Mouse (Mus musculus): ENCODE results near the gene Josd2.

Gene Josd2

DNA sequence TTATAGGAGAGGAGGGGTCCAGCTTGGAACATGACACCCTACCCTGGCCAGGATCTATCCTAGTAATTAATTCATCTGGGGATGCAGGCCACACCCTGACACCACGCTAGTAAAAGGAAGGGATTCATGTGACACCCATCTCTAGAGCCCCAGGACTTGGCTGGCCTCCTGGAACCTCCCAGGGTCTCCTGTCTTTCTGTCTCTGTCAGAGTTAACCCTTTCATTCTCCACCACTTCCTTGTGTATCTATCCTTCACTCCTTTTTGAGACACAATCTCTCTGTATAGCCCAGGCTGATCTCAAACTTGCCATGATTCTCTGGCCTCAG, 4.7 kb downstream of the Josd2 start:
- no peak for DNase-seq (ENCODE audit: low spot score in 2 of 2)

DNA sequence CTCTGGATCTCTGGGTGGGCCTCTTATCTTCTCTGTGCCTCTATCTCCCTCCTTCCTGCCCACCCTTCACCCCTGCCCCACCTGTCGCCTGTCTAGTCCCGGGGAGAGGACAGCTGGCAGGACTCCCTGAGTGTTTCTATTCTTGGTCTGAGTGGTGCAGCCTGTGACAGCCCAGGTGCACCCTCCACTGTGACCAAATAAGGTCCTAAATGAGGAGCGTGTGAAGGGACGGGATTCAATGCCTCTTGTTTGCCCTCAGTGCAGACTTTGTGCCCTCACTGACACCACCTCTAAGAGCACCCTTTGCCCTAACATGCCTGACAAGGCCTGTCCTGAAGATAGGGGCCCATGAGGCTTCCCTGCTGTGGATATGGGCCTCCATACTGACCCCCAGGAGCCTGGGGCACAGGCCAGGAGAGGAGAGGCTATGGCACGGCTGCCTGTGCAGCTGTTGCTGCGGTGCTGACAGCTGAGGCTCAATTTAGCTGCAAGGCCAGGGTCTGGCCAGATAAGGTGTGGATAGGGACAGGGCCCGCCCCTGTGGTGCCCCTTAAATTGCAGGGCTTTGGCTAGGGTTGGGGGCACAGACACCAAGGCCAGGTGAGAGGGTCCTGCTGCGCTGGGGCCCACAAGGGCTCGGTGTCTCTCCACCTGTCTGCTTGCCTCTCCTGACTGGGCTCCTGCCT, 5.3 kb downstream of the Josd2 start:
- DNase-seq (ENCODE audit: low spot score in 2 of 2): no peak

DNA sequence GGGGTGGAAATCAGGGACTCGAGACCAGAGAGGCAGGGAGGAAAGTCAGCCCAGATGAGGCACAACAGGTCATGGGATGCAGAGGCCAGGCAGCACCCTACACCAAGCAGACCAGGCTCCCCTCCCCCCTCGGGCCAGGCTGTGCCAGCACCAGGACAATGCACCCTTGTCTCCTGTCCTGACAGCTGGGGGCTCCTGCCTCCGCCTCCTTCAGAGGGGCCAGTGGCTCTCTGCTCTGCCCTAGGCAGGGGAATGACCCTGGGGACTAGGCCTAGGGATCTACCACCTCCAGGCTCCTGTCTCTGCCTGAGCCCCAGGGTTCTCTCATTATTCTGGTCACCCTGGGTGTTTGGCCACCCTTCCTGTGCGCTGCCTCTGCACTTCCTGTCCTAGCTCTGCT, 6.6 kb downstream of the Josd2 start:
- peak in 1 of 2 experiments; percentile 35 for DNase-seq (ENCODE audit: low spot score in 2 of 2)

DNA sequence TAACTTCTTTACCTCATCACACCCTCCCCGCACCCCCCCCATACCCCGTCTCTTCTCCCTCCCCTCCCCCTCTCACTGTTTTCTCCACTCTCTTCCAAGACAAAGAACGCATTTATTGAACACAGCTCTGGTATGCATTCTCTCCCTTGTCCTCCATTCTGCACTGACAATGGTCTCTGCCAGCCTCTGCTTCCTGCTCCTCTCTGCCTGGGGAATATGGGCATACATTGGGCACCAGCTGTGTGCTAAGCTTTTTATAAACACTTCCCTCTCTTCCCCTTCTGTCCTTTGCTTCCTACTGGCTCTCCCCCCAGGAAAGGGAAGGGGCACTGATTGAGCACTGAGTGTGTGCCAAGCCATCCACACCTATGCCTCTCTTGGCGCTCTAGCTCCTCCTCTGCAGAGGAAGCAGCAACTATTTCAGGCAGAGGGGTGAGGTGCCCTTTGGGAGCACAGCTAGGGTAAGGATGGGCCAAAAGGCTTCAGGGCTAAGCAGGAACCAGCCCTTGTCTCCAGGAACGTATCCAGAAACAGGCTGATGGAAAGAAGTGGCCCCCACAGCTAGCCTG, 7.3 kb downstream of the Josd2 start:
- peak in 1 of 2 experiments; percentile 2 for DNase-seq (ENCODE audit: low spot score in 2 of 2)

DNA sequence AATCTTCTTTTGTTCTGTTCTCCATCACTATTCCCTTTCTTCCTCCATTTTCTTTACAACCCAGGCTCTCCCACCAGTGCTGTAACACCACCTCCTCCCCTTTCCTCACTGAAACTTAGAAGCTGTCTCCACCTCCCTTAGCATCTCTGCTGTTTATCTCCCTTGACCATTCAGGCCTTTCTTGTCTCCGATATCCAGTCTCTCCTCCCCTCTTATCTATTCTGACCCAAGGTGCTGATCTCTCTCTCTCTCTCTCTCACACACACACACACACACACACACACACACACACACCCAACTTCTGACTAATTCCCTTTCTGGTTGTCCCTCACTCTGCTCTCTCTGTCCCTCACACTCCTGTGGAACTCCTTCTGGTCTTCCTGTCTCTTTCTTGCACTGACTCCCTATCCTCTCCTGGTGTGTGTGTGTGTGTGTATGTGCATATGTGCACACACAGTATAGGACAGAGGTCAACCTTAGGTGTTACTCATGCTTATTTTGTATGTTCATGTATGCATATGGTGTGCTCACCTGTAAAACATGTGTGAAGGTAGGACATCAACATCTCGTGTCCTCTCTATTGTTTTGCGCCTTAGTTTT, 15.2 kb downstream of the Josd2 start:
- DNase-seq (ENCODE audit: low spot score in 2 of 2): no peak

DNA sequence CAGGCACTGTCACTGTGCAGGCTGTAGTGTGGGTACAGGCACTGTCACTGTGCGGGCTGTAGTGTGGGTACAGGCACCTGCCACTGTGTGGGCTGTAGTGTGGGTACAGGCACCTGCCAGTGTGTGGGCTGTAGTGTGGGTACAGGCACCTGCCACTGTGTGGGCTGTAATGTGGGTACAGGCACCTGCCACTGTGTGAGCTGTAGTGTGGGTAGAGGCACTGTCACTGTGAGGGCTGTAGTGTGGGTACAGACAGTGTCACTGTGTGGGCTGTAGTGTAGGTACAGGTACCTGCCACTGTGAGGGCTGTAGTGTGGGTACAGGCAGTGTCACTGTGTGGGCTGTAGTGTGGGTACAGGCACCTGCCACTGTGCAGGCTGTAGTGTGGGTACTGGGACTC, 16.3 kb downstream of the Josd2 start:
- DNase-seq (ENCODE audit: low spot score in 2 of 2): peak in 1 of 2 experiments; percentile 2

DNA sequence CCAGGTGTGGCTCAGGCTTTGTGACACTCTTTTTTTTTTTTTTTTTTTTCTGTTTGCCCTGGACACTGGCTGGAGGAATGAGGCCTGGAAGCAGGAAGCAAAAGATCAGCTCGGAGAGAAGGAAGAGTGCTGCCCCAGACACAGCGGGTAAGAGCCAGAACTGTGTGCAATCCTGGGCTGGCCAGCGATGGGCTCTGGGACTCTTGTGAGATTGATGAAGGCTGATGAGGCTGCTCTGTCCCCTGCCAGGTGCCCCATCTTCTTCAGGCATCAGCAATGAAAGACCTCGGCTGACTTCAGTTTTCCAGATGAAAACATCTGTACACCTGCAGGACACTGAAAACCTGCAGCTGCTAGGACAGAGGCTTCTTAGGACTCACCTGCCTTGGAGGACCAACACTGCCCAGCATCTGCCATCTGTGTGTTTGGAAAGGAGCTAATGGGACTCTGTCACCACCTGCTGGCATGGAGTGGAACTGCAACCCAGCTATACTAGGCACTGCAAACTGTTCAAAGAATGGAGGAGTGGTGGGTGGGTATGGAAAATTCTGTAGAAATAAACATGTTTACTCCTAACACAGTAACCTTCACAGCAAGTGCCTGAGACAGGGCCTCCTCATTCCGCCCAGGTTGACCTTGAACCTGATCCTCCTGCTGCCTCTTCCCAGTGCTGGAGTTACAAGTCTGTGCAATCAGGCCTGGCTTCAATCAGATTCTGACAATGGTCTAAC, 17.2 kb downstream of the Josd2 start:
- DNase-seq (ENCODE audit: low spot score in 2 of 2): peak; percentile 77 to 82

DNA sequence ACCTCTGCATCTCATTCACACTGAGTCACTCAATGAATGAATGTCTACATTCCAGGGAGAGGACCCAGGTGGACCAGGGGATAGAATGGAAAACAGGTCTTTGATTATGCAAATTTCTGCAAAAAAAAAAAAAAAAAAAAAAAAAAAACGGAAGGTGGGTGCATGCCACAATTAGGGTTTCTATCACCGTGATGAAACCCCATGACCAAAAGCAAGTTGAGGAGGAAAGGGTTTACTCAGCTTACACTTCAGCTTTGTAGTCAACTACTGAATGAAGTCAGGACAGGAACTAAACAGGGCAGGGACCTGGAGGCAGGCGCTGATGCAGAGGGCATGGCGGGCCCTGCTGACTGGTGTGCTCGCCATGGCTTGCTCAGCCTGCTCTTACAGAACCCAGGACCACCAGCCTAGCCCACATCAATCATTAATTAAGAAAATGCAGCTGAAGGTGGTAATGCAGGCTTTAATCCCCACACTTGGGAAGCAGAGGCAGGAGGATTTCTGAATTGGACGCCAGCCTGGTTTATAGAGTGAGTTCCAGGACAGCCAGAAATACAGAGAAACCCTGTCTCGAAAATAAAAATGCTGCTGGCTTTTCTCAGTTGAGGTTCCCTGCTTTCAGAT, 17.9 kb downstream of the Josd2 start:
- DNase-seq (ENCODE audit: low spot score in 2 of 2): no peak

DNA sequence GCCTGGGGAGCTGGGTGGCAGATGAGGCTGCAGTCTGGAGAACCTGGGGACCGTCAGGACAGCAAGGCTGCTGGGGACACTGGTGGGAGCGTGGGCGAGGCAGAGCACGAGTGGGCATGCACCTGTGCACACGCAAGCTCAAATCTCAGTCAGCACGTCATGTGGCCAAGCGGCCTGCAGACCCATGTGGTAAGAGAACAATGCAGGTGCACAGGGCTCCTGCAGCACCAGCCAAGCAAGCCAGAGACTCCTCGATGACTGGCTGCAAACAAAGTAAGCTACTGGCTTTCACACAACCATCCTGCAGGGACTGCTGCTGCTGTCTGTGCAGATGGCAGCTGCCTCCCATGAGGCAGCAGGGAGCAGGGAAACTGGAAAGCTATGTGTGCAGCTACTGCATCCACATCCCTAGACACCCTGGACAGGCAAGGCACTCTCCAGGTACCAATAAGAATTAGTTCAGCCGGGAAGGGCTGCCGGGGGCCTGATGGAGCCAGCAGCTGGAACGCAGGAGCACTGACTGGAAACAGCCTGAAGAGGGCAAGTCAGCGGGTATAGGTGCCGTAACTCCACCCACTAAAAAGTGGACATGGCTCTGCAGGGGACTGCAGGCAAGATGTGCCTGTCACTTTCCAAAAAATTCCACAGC, 19.3 kb downstream of the Josd2 start:
- no peak for DNase-seq (ENCODE audit: low spot score in 2 of 2)

DNA sequence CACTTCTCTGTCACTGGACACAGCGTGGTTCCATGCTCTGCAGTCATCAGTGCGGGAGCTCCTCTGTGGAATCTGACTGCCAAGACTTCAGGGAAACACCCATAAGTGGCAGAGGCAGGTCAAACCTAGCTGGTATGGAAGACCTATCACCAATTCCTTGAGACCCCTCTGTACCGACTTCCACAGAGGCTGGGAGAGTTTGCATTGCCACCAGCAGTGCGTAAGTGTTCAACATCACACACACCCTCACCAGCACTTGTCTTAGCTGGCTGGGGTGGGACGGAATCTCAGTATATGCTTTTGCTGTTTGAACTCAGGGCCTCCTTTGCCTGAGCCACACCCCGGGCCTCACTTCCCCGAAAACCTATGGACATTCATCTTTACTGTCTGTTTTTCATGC, 20.2 kb downstream of the Josd2 start:
- DNase-seq (ENCODE audit: low spot score in 2 of 2): no peak

DNA sequence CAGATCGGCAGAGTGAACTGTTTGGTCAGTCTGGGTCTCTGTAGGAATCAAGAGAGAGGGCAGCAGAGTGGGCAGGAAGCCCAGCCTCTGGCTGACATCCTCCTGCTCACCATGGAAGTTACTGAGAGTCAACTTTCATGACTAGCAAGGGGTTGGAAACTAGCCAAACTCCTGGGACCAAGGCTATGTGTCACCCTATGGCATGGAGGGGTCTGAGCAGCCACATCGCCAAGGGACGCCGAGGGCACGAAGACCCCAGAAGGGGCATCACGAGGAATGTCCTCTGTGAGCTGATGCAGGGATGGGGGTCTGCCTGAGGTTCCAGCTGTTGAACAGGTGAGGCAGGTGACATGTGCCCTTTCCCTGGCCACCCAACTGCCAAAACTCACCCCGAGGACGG, 20.8 kb downstream of the Josd2 start:
- no peak for DNase-seq (ENCODE audit: low spot score in 2 of 2)

DNA sequence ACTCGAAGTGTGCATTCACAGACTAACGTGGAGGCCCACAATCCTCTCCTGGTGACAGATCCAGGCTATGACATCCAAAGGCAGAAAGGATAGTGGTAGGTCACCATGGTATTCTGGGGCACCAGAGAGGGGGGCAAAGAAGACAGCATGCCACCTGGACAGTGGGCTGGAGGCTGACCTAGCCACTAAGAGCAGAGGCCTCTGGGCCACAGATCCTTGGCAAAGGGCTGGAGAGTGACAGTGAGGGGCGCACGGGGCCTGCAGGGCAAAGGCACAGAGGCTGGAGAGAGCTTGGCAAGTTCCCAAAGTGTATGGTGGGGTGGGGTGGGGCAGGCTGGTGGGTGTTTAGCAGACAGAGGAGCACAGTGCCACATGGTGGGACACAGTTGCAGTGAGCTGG, 22.5 kb downstream of the Josd2 start:
- no peak for DNase-seq (ENCODE audit: low spot score in 2 of 2)

DNA sequence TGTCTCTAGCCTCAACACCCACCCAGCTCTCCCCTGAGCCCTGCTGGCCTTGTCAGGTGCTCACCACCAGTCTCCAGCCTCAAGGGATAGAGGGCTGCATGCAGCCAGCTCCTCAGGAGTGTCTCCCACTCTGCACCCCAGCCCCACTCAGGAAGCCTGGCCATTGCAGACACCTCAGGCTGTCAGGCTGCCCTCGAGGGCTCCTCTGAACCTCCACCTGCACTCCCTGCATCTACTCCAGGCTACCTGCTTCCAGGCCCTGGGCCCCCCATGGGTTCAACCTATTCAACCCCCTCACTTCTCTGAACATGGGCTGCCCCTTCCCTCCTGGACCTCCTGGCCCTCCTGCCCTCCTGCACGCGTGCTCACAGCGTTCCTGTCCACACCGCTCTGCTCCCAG, 23.6 kb downstream of the Josd2 start:
- DNase-seq (ENCODE audit: low spot score in 2 of 2): no peak

DNA sequence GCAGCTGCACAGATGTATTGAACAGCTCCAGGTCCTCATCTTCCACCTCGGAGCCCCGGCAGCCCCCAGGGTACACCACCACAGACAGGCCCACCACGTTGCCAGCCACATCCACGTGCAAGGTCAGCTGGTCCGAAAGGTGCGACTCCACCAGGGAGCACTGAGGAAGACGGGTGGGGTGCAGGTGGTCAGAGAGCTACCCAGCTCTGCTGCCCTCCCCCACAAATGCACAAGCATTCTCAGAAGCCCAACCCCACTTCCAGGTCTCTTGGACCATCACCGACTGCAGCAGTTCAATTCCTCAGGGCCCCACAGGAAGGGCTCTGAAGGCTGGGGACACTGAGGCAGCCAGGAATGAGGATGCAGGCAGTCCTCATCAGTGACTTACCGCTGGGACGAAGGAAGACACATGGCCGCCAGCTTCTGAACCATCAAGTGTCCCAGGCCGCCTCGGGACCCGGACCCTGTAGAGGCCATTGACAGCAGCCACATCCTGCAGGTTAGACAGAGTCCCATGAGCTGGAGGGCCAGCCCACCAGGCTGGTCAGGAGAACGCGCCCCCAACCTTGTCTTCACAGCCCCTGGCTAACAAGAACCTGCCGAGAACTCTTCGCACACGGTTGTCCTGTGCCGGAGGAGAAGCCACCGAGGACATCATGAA, 24.5 kb downstream of the Josd2 start:
- DNase-seq (ENCODE audit: low spot score in 2 of 2): no peak

DNA sequence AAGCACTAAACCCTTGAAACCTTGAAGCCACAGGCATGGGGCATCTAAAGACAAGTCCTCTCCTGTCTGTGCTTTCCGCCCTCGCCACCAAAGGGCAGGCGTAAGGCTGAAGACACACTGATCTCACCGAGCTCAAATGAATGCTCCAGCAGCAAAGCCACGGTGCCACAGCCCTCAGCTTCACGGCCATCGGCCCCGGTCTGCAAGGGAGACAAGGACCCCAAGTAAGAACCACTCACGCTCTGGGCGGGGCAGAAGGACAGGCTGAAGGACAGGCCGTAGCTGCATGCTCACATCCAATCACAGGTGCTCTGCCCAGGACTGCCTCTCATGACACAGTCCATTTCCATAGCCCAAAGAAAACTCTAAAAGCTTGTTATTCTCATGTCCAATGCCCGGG, 26.9 kb downstream of the Josd2 start:
- no peak for DNase-seq (ENCODE audit: low spot score in 2 of 2)

DNA sequence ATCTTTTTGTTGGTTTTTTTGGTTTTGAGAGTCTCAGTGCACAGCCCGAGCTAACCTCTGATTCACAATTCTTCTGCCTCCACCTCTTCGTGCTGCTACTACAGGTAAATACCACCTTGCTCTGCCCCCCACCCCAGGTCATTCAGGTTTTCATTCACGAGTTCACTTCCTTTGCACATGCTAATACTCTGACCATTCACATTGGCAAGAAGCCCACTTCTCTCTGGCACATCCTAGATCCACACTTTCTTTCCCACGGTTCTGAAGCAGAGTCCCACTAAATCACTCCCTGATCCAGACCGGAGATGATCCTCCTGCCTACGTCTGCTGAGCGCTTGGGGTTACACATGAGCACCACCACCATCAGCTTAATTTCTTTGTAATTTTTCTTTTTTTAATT, 27.3 kb downstream of the Josd2 start:
- no peak for DNase-seq (ENCODE audit: low spot score in 2 of 2)

DNA sequence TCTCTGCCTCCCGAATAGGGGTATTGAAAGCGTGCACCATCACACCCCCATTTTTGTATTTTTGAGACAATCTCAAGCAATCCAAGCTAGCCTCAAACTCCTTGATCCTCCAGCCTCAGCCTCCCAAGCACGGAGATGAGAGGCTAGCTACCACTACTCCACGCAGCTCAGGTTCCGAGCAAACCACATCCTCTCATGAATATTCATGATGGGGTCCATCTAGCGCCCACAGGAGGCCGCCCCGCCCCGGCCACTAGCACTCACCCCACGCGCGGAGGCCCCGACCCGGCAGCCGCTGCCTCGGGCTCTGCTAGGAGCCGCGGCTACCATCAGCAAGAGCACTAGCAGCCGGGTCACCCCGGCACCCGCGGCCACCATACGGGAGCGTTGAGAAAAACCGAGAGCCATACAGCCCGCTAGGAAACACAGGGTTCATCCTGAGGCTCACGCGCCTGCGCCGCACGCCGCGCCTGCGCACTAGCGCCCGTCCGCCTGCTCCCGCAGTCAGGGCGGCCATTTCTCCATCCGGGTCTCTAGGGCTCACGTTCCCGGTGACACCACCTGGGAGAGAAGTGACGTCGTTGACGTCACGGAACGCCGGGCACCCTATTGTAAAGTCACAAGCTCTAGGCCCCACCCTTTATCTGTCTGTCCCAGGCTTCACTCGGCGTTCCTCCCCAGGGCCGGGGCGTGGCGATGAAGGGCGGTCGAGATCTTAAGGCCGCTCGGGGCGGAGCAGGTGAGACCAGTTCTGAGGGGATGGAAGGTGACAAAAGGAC, 28.4 kb downstream of the Josd2 start, which contains the start of the genes Emc10 and Fam71e1:
Gene Emc10, minus strand, starts transcription at position 538 of the 779 bp plus-strand sequence.
Gene Fam71e1, plus strand, starts transcription at position 590 of the 779 bp plus-strand sequence.
- peak; percentile 96 to 99 for DNase-seq (ENCODE audit: low spot score in 2 of 2)

DNA sequence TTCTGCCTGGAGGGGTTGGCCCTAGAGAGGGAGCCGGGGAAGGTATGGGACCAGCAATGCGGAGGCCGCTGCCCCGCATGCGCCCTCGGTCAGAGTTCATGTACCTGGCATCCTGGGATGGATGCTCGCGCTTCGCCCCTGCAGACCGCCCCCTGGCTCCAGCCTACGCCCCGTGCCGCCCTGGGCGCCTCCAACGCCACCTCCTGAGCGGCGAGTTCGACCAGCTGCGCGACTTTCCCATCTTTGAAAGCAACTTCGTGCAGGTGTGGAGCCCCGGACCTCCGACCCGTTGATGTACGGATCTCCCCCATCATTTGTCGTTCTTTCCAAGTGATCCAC, 29.0 kb downstream of the Josd2 start:
- DNase-seq (ENCODE audit: low spot score in 2 of 2): no peak

DNA sequence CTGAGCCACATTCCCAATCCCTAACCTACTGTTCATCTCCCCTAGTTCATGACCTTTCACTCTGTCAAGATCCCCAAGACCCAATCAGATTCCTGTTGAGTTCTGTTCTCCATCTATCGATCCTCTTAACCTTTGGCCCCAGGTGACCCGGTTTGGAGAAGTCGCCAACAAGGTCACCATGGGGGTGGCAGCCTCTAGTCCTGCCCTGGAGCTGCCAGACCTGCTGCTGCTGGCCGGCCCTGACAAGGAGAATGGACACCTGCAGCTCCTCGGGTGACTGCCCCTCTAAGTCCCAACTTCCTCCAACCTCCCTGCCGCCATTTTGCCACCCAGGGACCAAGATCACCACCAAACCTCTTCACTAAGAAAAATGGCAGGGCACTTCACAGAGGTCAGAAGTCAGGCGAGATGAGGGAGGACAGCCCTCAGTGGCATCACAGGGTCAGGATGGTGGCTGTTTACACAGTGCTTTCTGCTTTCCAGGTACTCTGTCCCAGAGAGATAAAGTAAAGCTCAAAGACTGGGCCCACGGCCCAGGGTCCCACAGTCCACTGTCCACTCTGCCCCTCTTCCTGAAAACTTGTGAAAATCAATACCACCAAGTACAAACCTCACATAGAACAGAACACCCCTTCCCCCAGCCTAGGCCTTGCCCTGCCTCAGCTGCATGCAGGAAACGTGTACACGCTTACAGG, 29.7 kb downstream of the Josd2 start:
- DNase-seq (ENCODE audit: low spot score in 2 of 2): no peak

DNA sequence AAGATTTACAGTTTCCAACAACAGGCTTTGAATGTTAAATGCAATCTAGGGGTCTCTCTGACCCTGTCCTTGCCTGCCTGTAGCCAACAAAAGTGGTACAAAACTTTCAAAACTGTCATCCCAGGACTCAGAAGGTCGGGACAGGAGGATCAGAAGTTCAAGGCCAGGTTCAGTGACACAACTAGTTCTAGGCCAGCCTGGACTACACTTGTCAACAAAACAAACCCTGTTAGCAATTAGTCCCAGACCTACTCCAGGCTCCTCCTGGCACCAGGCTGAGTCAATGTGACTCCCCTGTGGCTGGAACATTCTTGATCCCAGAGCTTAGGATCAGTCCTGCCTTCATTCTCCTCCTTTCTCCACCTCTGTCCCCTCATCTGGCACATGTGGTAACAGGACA, 31.1 kb downstream of the Josd2 start:
- DNase-seq (ENCODE audit: low spot score in 2 of 2): no peak
